Mouse (Mus musculus) E14TG2a.4 (cell line): ENCODE data around the gene Cfap77.

Experiments used
- CTCF ChIP-seq: conservative IDR thresholded peaks from 2 replicates; pipeline ENCODE4 v1.5.1; 2014; ENCODE audit warnings: low read length
- NANOG ChIP-seq: IDR thresholded peaks from 2 replicates; pipeline ENCODE4 v1.6.1; 2014; ENCODE audit warnings: borderline replicate concordance, low read length, mixed read lengths
- POU5F1 ChIP-seq: IDR thresholded peaks from 2 replicates; pipeline ENCODE4 v1.6.1; 2014; ENCODE audit warnings: low read length, borderline replicate concordance

DNA sequence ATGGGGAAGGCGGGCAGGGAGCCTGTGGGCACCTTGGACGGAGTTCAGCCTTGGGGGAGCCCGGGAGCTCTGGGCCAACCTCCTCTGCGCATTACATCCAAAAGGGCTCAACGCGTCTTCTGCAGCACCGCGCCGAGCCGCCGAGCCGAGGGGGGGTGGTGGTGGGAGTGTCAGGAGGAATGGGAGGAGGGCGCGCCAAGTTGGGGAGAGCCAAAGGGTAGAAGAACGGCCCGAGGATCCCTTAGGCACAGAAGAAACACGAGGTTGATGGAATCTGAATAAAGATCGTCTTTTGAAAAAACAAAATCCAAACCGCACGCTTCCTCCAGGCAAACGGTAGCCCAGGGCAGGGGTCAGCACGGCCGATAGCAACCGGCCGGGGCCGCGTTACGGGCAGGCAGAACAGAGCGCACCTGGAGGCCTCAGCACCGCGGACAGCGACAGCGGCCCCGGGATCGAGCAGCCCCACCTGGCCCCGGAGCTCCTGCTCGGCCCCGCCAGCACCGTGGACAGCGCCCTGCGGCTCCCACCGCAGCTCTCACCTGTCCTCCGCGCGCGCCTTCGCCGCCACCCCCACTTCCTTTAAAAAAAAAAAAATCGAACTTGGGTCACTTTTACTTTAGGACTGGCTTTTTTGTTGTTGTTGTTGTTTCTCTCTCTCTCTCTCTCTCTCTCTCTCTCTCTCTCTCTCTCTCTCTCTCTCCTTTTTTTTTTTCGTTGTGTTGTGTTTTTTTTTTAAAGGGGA, 138.9 kb downstream of the Cfap77 start:
- TF ChIP-seq CTCF (no peak), POU5F1 (no peak), NANOG (no peak)
